Mouse (Mus musculus) stomach, postnatal 0 days (tissue): ENCODE measurements around the gene Hist1h2bg.

Source experiments
- CTCF ChIP-seq: IDR thresholded peaks from 2 replicates; pipeline ENCODE4 v1.5.1; 2016; ENCODE audit warnings: antibody characterized with exemption, low read depth, mild to moderate bottlenecking, moderate library complexity
- EP300 ChIP-seq: optimal IDR thresholded peaks from 2 replicates; pipeline ENCODE3; 2016; ENCODE audit warnings: antibody characterized with exemption

DNA sequence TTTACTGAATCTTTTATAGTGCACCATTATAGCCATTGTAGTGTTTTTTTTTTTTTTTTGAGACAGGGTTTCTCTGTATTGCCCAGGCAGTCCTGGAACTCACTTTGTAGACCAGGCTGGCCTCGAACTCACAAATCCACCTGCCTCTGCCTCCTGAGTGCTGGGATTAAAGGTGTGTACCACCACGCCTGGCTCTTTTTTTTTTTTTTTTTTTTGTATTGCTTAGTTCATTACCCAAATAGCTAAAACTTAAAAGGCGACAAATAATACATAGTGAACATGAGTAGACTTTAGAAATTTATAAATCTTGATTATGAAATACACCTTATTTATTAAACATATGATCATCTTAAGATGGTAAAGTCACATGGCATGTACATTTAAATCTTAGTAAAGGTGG lies 29.7 kb upstream of the Hist1h2bg start:
- no peak for TF ChIP-seq CTCF
- no peak for TF ChIP-seq EP300
